Mouse (Mus musculus) G1E (cell line): ENCODE results near the gene Vav1.

Experiments
- CTCF ChIP-seq: IDR thresholded peaks from 2 replicates; pipeline ENCODE4 v1.5.1; 2012; ENCODE audit warnings: low read depth, low read length, inconsistent platforms, mixed read lengths
- GATA1 ChIP-seq: IDR thresholded peaks from 2 replicates; pipeline ENCODE4 v1.6.1; 2012; ENCODE audit warnings: borderline replicate concordance, low read length, inconsistent platforms, mixed read lengths
- GATA2 ChIP-seq: IDR thresholded peaks from 2 replicates; pipeline ENCODE4 v1.6.1; 2012; ENCODE audit warnings: low read depth, low read length, inconsistent platforms, borderline replicate concordance
- POLR2AphosphoS5 ChIP-seq: IDR thresholded peaks from 2 replicates; pipeline ENCODE4 v1.6.1; 2012; ENCODE audit warnings: low read depth, low read length, inconsistent platforms; ENCODE audit not compliant: insufficient replicate concordance
- TAL1 ChIP-seq: conservative IDR thresholded peaks from 2 replicates; pipeline ENCODE4 v1.6.1; 2012; ENCODE audit warnings: low read depth, low read length, inconsistent platforms, mixed read lengths

DNA sequence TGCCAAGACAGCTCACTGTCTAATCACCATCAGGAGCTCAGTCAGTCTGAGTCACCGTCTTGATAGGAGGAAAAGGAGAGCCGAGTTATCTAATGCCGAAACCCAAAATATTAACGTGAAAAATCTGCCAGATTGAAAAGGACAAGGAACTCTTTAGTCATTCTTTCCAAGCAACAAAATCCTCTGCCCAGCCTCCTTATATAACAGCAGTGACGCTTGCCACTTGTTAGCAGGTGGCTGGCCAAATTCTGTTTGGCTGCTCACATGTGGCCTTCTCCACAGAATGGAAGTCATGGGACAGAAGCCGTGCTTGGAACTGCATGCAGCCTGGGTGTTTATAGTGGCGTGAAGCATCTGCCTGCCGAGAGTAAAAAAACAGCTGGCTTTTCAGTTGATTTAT is 19.2 kb upstream of the Vav1 start:
- TF ChIP-seq CTCF, result no peak
- TF ChIP-seq GATA1, result no peak
- no peak for TF ChIP-seq TAL1
- TF ChIP-seq POLR2AphosphoS5, result no peak
- TF ChIP-seq GATA2, result no peak
